Mouse (Mus musculus): ENCODE measurements around the gene Mfsd4b2. TPM values are rescaled to one million over a fixed set of nuclear protein-coding genes. Genes with fewer than 3 reads are reported as not detected.
A peak's percentile ranks its signal among the peaks of the same experiment; 100 is the strongest.

The Mfsd4b2 gene
- total and polyA plus RNA-seq, 3 experiments = not detected

GRCm38 (mm10) chr10:39961906-39962305 lies 35.2 kb upstream of the Mfsd4b2 start:
- Histone ChIP-seq H3K9me3 (replicated peaks; ENCODE audit: low read length) (no peaks in the 10 kb centered on the region), H3K9ac (ENCODE audit: insufficient read depth, low read depth) (no peak overlapping the region), H3K79me2 (replicated peaks; ENCODE audit: control insufficient read depth, extremely low read depth, insufficient read depth, poor library complexity, severe bottlenecking) (no peaks in the 10 kb centered on the region), H3K27ac (ENCODE audit: insufficient read depth, low read depth) (no peak overlapping the region), H3K4me3 (replicated peaks in 1 of 3; ENCODE audit: low read depth in 2 of 3, low read length in 2 of 3, poor library complexity in 1 of 3) (no peak overlapping the region), H3K4me1 (ENCODE audit: control insufficient read depth in 1 of 2, insufficient read depth in 2 of 2) (peaks cover 0 to 3% of the 10 kb centered on the region in 2 experiments; a peak in 1 of 4 replicates), H3K36me3 (replicated peaks in 1 of 2; ENCODE audit: control insufficient read depth in 1 of 2, insufficient read depth in 1 of 2, low read length in 1 of 2) (no peaks in the 10 kb centered on the region), H3K27me3 (replicated peaks) (no peaks in the 10 kb centered on the region), H3K4me2 (ENCODE audit: insufficient read depth, low read depth, poor library complexity, severe bottlenecking) (no peak overlapping the region)
- TF ChIP-seq ZMIZ1 (IDR thresholded peaks at IDR 0.05; ENCODE audit: low read depth, low read length) (no peak), JUN (IDR thresholded peaks at IDR 0.05; ENCODE audit: insufficient read depth, low read depth, low read length) (no peak), JUND (conservative IDR thresholded peaks at IDR 0.05; ENCODE audit: low read depth, low read length) (no peak), USF1 (IDR thresholded peaks at IDR 0.05; ENCODE audit: low read depth, low read length) (no peak), SMC3 (IDR thresholded peaks at IDR 0.05; ENCODE audit: low read depth, low read length) (no peak), MAZ (IDR thresholded peaks at IDR 0.05; ENCODE audit: low read depth, low read length) (no peak), ZNF384 (IDR thresholded peaks at IDR 0.05; ENCODE audit: low read depth, low read length) (no peak), HCFC1 (IDR thresholded peaks at IDR 0.05; ENCODE audit: low read depth, low read length) (no peak), RAD21 (IDR thresholded peaks at IDR 0.05; ENCODE audit: low read depth, low read length) (no peak), ZC3H11A (IDR thresholded peaks at IDR 0.05; ENCODE audit: low read depth, low read length) (no peak), TCF12 (IDR thresholded peaks at IDR 0.05; ENCODE audit: low read depth, low read length) (no peak), NRF1 (IDR thresholded peaks at IDR 0.05; ENCODE audit: low read depth, low read length) (no peak), CTCF (conservative IDR thresholded peaks at IDR 0.05 in 1 of 2, IDR thresholded peaks at IDR 0.05 in 1 of 2; ENCODE audit: low read depth in 2 of 2, low read length in 2 of 2) (no peak)
- in situ Hi-C loops (cut with MboI; ENCODE audit: low pct_ligation_motif_present, low pct_unique_long_range_greater_than_20kb, low sequenced_read_pairs) (no loop called here), dilution Hi-C loops (cut with MboI; ENCODE audit: extremely low pct_ligation_motif_present, extremely low pct_unique_long_range_greater_than_20kb, low sequenced_read_pairs) (no loop called here)
- DNase-seq (ENCODE audit: extremely low read depth) = no peak

- TF ChIP-seq BHLHE40 (IDR thresholded peaks at IDR 0.05; ENCODE audit: low read depth, low read length) = no peak
- TF ChIP-seq MXI1 (IDR thresholded peaks at IDR 0.05; ENCODE audit: low read depth, low read length) = 0 out of 2 replicates have a peak, but pooled peaks have one; percentile 4
- H3K79me2 ChIP-seq (replicated peaks; ENCODE audit: control insufficient read depth, extremely low read depth, insufficient read depth, poor library complexity, severe bottlenecking) = no peaks in the 10 kb centered on the region
- no peaks in the 10 kb centered on the region for H3K9me3 ChIP-seq (replicated peaks; ENCODE audit: low read length)
- no peaks in the 10 kb centered on the region for H3K27me3 ChIP-seq (replicated peaks)
- no peak overlapping the region for H3K9ac ChIP-seq (ENCODE audit: insufficient read depth, low read depth)
- dilution Hi-C loops (cut with MboI; ENCODE audit: extremely low pct_ligation_motif_present, extremely low pct_unique_long_range_greater_than_20kb, low sequenced_read_pairs) (no loop called here), in situ Hi-C loops (cut with MboI; ENCODE audit: low pct_ligation_motif_present, low pct_unique_long_range_greater_than_20kb, low sequenced_read_pairs) (no loop called here)
- no peak overlapping the region for H3K4me3 ChIP-seq (replicated peaks in 1 of 3; ENCODE audit: low read depth in 2 of 3, low read length in 2 of 3, poor library complexity in 1 of 3)
- H3K27ac ChIP-seq (ENCODE audit: insufficient read depth, low read depth) = no peak overlapping the region
- no peaks in the 10 kb centered on the region for H3K36me3 ChIP-seq (replicated peaks in 1 of 2; ENCODE audit: control insufficient read depth in 1 of 2, insufficient read depth in 1 of 2, low read length in 1 of 2)
- DNase-seq (ENCODE audit: extremely low read depth) = no peak
- H3K4me2 ChIP-seq (ENCODE audit: insufficient read depth, low read depth, poor library complexity, severe bottlenecking) = no peak overlapping the region
- peaks cover 0 to 3% of the 10 kb centered on the region in 2 experiments; a peak in 1 of 4 replicates for H3K4me1 ChIP-seq (ENCODE audit: control insufficient read depth in 1 of 2, insufficient read depth in 2 of 2)
These were observed 33.7 kb upstream of the Mfsd4b2 start for GRCm38 (mm10) chr10:39960441-39960822.

All from CH12.LX (cell line).